Mouse (Mus musculus): ENCODE data around the gene Paics.

- no peak for TF ChIP-seq MYOD1 (IDR thresholded peaks at IDR 0.05; ENCODE audit: control insufficient read depth in 1 of 3, insufficient read length in 2 of 3, low read depth in 2 of 3)
- TF ChIP-seq POLR2A (IDR thresholded peaks at IDR 0.05; ENCODE audit: insufficient read length, low read depth), result no peak
- no peak for TF ChIP-seq MYOG (IDR thresholded peaks at IDR 0.05; ENCODE audit: control insufficient read depth in 1 of 3, insufficient read depth in 1 of 3, insufficient read length in 2 of 3, low read depth in 2 of 3)
- TF ChIP-seq E2F4 (IDR thresholded peaks at IDR 0.05; ENCODE audit: insufficient read depth), result no peak
- TF ChIP-seq USF1 (IDR thresholded peaks at IDR 0.05; ENCODE audit: low read depth), result no peak
- no peak for TF ChIP-seq TCF12 (IDR thresholded peaks at IDR 0.05; ENCODE audit: insufficient read depth, poor library complexity, severe bottlenecking)
- no peak for TF ChIP-seq POLR2AphosphoS2 (IDR thresholded peaks at IDR 0.05; ENCODE audit: insufficient read length, low read depth)
- no peak for TF ChIP-seq CEBPB (IDR thresholded peaks at IDR 0.05; ENCODE audit: insufficient read depth, poor library complexity, severe bottlenecking)
- TF ChIP-seq MAX (IDR thresholded peaks at IDR 0.05; ENCODE audit: low read depth), result no peak
- no peak for TF ChIP-seq REST (IDR thresholded peaks at IDR 0.05; ENCODE audit: insufficient read depth, insufficient read length)
- TF ChIP-seq SRF (IDR thresholded peaks at IDR 0.05; ENCODE audit: control insufficient read depth, insufficient read length, low read depth), result no peak
Observed at GRCm38 (mm10) chr5:76924296-76924695, 26.8 kb upstream of the Paics start.
